Mouse (Mus musculus): ENCODE measurements around the gene Rnf115.
A peak's percentile ranks its signal among the peaks of the same experiment; 100 is the strongest.
"Not testable (repeated sequence)": the region's sequence is repeated elsewhere in the genome, so short reads cannot be mapped to it uniquely, and the experiment has no call there.

Rnf115 gene

DNA sequence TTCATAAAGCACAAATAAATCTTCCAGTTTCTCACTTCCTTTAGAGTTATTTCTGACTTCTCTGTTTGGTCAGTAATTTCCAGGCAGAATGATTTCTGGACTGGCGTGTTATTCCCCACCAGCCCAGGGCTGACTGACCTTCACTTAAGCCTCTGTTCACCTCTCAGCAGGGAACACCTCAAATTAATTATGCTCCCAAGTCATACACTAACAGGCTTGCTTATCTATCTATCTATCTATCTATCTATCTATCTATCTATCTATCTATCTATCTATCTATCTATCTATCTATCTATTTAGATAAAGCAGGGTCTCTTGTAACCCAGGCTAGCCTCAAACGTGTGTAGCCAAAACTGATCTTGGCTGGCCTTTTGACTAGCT, 18.8 kb upstream of the Rnf115 start:
- peak; percentile 78 for DNase-seq

DNA sequence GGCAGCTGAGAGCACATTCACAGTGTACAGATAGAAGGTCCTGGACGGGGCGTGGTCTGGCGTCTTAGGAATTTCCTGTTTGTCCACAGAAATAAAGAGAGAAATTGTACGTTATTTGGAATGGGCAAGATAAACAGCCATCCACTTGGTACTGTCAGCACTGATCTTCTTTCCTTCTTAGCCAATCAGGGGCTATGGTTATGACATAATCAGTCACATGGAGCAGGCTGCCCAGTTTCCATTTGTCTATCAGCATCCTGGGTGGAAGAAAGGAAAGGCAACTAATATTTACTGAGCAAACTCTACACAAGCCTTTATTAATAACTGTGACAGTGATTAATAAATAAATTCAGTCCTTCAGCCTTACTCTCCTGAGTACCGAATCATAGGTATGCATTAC, 13.2 kb upstream of the Rnf115 start:
- DNase-seq = no peak

DNA sequence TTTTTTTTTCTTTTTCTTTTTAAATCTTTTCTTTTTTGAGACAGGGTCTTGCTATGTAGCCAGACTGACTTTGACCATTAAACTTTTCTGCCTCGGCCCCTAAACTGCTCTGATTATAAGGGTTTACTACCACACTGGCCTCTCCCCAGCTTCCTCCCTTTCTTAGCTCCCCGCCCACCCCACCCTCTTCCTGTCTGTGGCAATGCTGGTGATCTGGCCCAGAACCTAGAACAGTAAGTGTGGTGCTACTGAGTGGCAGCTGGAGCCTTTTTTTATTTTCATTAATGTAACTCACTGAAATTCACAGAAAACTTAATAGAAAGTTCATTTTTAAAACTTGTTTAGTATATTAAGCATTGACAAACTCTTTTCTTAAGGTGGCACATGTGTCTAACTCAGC, 11.6 kb upstream of the Rnf115 start:
- DNase-seq = no peak

DNA sequence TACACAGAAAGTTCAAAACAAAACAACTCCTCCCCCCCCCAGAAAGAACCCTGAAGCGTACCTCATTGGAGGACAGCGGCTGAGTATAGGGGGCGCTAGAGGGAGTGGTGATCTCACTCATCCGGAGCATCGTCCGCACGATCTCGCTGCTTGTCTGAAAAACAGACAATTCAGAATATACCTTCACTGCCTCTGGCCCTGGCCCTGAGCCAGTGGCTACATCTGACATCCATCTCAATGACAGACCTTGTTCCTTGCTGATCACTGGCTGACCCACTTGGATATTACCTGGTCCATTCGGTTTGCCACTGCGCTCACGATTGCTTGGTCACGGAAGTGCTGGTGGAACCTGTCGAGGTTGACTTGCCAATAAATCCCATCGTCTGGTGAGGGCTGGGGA, 8.3 kb upstream of the Rnf115 start:
- no peak for DNase-seq

DNA sequence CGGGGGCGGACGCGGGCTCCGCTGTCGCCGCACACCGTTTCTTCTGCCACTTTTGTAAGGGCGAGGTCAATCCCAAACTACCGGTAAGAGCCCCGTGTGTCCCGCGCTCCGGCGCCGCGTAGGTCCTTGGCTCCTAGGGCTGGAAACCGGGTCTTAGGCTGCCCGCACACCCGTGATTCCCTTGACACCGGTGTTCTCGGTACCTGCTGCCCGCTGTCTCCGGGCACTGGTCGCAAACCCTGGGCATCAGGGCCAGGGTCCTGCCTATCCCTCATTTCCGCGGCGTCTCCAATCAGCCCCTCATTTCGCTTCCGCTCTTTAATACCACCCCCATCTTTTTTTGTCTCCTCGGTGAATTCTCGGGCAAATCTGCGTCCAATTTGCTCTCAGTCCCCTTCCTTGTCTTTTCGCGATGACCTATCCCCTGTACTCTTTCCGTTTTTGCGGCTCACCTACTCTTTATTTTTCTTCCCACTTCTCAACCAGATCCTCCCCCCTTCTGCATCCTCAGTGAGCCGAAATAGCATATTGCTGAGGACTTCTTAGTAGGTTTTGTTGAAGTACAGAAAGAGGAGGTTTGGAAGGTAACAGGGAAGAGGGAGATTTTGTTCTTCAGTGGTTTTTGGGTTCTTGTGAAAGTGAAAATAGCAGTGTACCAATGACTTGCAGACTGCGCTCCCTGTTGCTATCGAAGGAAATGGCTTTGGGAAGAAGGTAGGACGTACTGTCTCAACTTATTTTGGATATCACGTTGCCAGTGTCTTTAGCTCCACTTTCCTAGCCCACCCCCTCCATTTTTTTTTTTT, 567 bp downstream of the Rnf115 start:
- no peak for DNase-seq

DNA sequence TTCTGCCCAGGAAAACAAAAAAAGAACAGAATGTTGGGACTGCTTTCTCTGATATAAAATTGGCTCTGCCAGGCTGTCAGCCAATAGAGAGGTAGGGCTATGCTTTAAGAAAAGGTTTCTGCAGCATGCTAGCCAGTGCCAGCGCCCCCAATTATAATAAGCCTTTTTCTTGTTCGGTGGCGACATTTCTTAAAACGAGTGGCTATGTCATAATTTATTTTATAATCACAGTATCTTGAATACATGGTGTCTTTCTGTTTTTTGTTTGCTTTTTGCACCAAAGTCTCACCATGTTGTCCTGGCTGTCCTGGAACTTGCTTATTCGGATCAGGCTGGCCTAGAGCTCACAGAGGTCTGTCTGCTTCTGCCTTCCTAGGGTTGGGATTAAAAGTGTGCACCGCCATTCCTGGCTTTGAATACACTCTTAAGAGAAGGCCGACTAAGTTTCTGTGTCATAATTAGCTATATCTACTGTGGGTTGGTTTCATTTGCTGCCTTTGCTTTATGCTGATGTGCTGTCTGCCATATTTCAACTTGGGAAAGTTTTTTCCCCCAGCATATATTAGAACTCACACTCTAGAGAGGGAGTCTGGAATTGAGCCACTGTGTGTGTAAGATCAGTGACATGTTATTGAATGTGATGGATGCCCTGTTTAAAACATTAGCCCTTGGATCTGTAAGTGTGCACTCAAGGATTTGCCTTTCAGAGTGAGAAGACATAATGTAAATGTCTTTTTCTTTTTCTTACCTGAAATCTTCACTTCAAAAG, 1.4 kb downstream of the Rnf115 start:
- DNase-seq = no peak

DNA sequence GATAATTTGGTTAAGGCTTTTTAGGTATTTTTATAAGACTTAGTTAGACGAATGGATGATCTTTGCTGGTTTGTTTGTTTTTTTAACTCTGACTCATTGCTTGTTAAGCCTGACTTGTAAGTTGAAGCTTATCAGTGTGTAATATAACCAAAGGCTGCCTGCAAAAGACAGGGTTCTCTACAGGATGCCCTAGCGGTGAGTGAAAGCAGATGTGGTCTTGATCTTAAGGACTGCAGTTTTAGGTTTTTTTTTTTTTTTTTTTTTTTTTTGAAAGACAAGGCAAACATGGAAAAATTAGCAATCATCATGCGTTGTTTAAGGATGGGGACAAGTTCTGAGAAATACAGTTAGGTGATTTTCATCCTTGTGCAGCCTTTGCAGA, 1.9 kb downstream of the Rnf115 start:
- DNase-seq = no peak

DNA sequence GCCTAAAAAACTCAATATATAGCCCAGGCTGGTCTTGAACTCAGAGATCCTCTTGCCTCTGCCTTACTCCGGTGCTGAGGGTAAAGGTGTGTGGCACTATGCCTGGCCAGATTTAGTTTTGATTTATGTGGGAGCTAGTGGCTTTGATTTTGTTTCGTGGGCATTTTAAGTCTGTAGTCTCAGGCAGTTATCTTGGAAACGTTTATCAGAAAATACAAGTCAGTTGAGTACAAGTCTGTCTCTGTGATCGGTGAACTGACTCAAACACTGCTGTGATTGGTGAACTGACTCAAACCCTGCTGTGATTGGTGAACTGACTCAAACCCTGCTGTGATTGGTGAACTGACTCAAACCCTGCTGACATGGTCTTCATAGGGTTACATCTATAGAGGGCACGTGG, 3.3 kb downstream of the Rnf115 start:
- peak; percentile 65 for DNase-seq

DNA sequence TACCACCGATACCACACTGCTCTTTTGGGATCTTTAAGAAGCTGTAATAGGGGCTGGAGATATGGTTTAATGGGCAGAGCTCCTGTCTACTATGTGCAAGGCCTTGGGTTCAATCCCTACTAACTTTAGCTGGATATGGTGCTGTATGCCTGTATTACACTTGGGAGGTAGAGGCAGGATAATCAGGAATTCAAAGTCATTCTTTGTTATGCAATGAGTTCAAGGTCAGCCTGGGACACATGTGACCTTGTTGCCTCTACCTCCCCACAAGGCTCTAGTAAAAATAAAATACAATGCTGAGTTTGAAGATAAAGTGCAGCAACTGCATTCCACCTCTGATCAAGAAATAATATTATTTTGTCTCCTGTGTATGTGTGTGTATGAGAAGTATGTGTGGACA, 6.5 kb downstream of the Rnf115 start:
- DNase-seq = peak; percentile 25

DNA sequence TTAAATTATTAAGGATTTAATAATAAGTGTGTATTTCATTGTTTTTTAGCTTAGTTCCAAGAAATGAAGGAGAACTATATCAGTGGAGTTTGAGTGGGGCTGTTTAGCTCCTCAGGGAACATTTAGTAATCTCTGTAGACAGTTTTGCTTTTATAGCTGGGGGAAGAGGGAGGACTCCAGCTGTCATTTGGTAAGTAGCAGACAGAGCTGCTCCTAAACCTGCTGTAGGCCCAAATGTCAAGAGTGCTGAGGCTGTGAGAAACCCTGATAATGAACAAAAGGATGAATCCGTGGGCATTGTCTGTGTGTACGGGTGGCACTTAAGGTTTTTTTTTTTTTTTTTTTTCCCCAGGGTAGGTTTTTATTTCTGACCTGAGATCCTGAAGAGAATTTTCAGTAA, 7.7 kb downstream of the Rnf115 start:
- DNase-seq = peak; percentile 55

DNA sequence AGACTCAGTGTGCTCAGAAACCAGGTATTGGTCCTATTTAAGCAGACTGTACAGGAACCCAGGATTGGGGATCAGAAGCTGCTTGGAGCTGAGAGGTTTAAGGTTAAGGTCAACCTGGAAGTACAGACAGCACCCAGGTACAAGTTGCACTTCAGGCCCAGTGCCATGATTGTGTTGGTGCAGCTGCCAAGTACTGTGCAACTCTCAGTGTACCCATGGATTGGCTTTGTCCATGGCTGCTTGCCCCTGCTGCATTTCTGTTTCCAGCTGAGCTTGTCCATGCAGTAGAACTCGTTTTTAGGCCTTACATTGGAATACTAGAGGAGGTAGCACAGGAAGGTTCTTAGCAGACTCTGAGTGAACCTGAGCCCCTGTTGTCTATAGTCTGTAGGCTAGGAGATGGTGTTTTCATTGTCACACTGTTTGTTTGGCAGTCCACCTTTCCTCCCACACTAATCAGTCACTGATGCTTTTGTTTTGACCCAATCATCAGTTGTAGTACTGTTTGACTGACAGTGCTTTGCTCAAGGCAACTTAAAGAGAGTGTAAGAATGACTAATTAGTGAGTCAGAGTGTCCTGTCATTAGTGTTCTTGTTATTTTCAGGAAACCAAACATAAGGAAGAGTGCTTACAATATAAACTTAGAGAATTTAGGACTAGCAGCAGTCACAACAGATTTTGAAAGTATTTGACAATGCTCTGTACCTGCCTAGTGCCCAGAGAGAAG, 9.7 kb downstream of the Rnf115 start:
- DNase-seq = no peak

DNA sequence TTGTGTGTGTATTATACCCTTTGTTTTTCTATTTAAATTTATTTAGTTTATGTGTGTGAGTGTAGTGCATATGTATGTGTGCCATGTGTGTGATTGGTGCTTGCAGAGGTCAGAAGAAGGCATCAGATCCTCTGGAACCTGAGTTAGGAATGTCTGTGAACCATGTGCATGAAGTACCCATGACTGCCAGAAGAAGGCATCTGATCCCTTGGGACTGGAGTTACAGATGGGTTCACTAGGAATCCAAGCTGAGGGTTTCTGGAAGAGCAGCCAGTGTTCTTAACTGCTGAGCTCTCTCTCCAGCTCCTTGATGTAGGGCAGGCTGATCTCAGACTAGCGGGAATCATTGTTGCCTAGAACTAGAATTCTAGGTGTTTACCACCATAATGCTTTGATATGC, 10.5 kb downstream of the Rnf115 start:
- DNase-seq = peak; percentile 62

DNA sequence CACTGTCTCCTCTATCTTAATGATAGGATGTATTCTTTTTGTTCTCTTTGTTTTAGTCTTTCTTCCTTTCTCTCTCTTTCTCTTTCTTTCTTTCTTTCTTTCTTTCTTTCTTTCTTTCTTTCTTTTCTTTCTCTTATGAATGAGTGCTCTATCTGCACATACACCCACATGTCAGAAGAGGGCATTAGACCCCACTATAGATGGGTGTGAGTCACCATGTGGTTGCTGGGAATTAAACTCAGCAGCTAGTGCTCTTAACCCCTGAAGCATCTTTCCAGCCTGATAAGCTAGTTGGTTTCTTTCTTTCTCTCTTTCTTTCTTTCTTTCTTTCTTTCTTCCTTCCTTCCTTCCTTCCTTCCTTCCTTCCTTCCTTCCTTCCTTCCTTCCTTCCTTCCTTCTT, 12.8 kb downstream of the Rnf115 start:
- not testable (repeated sequence) for DNase-seq

DNA sequence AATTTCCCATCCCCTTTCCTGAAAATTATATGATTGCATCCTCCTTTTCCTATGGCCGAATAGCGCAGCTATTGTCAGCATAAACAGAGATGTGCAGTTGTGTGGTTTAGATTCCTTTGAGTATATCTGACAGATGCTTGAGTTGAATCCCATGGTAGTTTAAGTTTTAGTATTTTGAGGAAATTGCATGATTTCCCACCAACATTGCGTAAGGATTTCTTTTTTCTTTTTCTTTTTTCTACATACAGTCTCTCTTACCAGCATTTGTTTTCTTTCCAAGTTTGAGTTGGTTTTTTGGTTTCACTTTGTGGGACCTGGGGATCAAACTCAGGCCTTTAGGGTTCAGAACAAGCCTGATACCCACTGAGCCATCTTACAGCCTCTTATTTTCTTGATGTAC, 16.9 kb downstream of the Rnf115 start:
- no peak for DNase-seq

DNA sequence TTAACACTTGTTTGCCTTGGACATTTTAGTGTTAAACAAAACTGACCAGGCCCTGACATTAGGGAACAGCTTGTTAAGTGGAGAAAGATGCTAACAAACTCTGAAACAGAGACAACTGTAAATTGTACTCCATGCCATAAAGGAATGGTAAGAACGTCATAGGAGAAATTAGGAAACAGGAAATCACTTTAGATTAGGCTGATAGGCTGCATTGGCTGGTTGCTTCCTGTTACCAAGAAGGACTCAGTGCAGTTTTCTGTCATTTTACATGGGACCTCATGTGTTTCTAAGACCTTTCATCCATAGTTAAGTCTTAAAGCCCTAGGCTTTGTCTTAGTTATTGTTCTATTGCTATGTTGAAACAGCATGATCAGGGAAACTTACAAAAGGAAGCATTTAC, 19.4 kb downstream of the Rnf115 start:
- no peak for DNase-seq

DNA sequence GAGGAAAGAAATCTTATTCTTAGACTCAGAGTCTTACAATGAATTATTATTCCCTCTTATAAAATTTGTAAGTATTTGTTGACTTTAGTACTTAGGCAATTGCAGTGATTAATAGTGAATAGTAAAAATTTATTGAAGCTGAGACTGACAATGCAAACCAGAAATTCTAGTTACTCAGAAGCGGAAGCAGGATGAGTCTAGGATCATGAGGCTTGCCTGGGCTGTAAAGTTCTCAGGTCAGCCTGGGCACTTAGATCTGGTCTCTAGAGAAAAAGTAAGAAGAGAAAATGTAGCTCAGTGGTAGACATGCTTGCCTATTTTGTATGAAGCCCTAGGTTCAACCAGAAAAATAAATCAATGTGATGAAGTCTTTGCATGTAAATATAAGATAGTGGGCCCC, 28.5 kb downstream of the Rnf115 start:
- peak; percentile 64 for DNase-seq

DNA sequence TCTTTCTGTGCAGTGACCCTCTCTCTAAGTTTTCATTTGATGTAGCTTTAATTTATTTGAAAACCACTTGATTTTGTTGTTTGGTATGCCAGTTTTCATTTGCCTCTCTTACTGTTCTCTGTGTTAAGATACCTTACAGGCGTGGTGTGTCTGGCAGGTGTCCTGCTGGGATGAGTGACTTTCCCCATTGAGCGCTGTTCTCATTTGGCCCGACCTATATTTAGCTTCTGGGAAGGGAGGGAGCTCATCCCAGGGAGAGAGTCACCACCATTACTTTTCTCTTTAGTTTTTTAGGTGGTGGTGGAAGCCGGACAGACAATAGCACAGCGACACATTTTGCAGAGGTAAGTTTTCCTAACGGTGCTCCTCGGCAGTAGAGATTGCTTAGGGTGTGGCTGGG, 30.2 kb downstream of the Rnf115 start:
- DNase-seq = peak; percentile 94

DNA sequence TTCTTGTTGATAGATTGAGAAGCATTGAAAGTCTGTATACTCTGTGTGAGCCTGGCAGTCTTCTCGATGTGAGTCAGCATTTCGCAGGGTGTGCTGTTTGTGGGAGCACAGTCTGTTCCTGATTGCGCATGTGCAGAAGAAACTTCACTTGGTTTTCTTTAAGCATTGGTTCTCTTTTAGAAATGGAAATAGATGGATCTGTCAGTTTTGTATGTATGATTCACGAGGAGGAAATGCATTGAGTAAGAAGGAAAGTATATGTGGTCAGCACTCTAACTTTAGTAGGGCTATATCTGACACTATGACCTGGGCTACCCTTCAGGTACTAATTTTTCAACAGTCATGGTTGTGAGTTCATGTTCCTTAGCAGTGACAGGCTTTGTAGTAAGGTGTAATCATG, 32.2 kb downstream of the Rnf115 start:
- peak; percentile 86 for DNase-seq

DNA sequence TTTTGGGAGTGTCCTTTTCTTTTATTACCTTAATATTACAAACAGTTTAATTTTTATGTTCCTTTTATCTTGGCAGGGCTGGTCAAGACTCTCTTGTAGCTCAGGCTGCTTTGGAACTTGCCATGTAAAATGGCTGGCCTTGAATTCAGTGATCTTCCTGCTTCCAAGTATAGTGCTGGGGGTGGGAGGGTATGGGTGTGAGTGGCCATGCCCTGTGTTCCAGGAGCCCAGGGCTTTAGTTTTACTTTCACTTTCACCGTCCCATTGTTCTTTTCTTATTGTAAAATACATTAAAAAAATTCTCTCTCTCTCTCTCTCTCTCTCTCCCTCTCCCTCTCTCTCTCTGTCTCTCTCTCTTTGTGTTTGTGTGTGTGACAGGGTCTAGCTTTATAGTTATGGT, 37.1 kb downstream of the Rnf115 start:
- peak; percentile 90 for DNase-seq

DNA sequence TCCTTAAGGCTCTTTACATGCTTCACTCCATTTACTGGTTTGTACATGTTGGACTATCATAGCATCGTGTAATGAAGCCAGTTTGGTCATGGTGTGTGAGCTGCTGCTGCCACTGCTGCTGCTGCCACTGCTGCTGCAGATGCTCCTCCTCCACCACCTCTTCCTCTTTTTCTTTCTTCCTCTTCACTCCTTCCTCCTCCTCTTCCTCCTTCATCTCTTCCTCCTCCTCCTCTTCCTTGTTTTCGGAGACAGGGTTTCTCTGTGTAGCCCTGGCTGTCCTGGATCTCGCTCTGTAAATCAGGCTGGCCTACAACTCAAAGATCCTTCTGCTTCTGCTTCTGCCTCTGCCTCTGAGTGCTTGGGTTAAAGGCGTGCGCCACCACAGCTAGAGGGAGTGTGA, 42.5 kb downstream of the Rnf115 start:
- DNase-seq = peak; percentile 81

DNA sequence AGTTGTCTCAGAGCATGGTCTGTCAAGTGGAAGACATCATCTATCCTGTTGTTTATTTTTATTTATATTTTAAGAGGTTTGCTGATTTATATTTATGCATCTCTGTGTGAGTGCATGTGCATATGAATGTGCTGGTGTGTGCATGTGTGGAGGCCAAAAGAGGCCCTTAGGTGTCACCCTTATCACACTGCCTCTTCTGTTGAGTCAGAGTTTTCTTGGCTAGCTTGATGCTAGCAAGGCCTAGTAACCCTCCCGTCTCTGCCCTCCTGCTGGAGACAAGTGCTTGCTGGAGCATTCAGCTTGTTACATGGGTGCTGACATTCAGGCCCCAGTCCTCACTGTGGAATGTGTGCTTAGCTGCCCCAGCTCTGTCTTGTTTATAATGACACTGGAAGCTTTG, 45.5 kb downstream of the Rnf115 start:
- peak; percentile 86 for DNase-seq

DNA sequence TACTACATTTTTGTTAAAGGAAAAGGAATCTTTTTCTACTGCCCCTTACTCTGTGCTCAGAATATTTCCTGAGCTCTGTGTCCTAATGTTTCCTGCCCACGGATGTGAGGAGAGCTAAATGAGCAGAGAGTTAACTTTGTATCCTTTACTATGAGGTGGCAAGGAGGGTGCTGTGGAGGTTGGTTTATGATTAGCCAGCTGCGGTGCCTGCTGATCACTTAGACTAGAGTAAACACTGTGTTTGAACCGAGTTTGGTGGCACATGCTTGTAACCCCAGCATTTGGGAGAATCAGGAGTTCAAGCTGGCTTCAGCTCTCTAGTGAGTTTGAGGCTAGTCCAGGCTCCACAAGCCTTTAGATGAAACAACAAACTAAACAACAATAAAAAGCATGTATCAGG, 49.7 kb downstream of the Rnf115 start:
- DNase-seq = peak; percentile 67

DNA sequence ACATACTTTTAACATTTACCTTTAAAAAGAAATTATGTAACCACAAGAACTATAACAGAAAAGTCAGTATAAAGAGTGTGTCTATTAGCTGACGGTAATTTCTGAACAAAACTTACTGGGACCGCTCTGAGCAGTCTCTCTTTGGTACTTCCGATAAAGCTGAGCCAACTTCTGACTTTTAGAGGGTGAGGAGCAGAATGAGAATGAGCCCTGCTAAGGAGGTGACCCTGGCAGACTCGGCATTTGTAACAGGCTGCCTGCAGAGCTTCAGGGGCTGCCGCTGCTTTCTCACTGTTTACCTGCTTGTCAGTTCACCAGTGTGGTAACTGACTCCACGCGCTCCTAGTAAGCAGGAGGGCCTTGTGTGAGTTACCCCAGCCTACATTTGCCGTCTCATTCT, 54.8 kb downstream of the Rnf115 start:
- peak; percentile 82 for DNase-seq

DNA sequence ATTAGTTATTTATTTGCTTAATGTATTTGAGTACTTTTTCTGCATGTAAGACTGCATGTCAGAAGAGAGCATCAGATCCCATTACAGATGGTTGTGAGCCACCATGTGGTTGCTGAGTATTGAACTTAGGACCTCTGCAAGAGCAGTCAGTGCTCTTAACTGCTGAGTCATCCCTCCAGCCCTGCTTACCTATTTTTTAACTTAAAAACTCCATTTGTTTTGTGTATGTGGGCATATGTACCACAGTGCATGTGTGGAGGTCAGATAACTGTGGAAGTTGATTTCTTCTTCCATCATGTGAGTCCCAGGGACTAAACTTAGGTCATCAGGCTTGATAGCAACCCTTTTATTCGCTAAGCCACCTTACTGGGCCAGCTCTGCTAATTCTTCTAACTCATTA, 60.3 kb downstream of the Rnf115 start:
- DNase-seq = peak; percentile 52

Data from heart, adult 11 months (tissue).